Mouse (Mus musculus) left cerebral cortex, postnatal 36 days (tissue): Measurements from ENCODE around the gene Nprl2. TPM values are rescaled to one million over a fixed set of nuclear protein-coding genes. Genes with fewer than 3 reads are reported as not detected.

ENCODE experiments used
- DNase-seq, 2 experiments: peaks; one replicate each; pipeline ENCODE4 v3.0.0; 2021 to 2022; ENCODE audit warnings: low spot score in 2 of 2, mixed read lengths in 1 of 2
- intact Hi-C: fragments of 180-260 bp; cut with DNase I; formaldehyde crosslinking; loops from one replicate; pipeline ENCODE4 v1.15.1; 2025
- total RNA-seq, 2 experiments: library from RNA; stranded (reverse); gene quantifications; 2 replicates each; pipeline ENCODE4 v1.2.3; 2021

The Nprl2 gene
- total RNA-seq, 2 experiments from 2014 or later, result 38.9 to 46.2 TPM

- DNase-seq, result no peak
- intact Hi-C loops, result no loop called here
These were observed 48.2 kb downstream of the Nprl2 start for GRCm38 (mm10) chr9:107590058-107590772.

DNA sequence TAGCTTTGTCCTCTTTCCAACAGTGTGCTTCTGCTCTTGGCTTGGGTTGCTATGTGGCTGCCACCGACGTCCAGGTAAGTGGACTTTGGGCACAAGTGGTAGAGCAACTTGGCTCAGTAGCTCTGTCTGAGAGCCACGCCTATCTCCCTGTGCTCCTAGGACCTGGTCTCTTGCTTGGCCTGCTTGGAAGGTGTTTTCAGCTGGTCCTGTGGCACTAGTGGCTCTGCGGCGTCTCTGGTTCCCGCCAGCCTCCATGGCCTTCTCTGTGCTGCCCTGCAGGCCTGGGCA is 48.7 kb downstream of the Nprl2 start:
- DNase-seq, result no peak
- intact Hi-C loops, result no loop called here

- no peak for DNase-seq
- intact Hi-C loops, result no loop called here
These were observed 51.3 kb downstream of the Nprl2 start for GRCm38 (mm10) chr9:107593101-107593976.

GRCm38 (mm10) chr9:107594281-107595062 is 52.4 kb downstream of the Nprl2 start:
- intact Hi-C loops, result no loop called here
- no peak for DNase-seq

Other genes starting within 250 kb of the Nprl2 start
- 10 to 100 TPM in 1 of 2 experiments, 1 to 10 TPM in 1; 4.8 to 11.0 TPM for gene Cish, start 246.2 kb upstream of the Nprl2 start, total RNA-seq
- gene Hemk1, start 203.9 kb upstream of the Nprl2 start, total RNA-seq, result 10 to 100 TPM; 13.3 to 18.0 TPM
- gene 6430571L13Rik, start 201.6 kb upstream of the Nprl2 start, total RNA-seq, result 1 to 10 TPM; 4.6 to 5.0 TPM
- 10 to 100 TPM; 23.0 to 38.4 TPM for gene Cacna2d2, start 142.6 kb upstream of the Nprl2 start, total RNA-seq
- gene Tmem115, start 8.3 kb upstream of the Nprl2 start, total RNA-seq, result 10 to 100 TPM; 34.7 to 39.6 TPM
- gene Cyb561d2, start within 50 bp of the Nprl2 start, total RNA-seq, result 10 to 100 TPM; 16.9 to 17.0 TPM
- gene Zmynd10, start 5.1 kb downstream of the Nprl2 start, total RNA-seq, result 1 to 10 TPM; 3.4 to 4.3 TPM
- 10 to 100 TPM; 16.7 to 19.0 TPM for gene Rassf1, start 9.3 kb downstream of the Nprl2 start, total RNA-seq
- 100 to 1,000 TPM in 1 of 2 experiments, 10 to 100 TPM in 1; 91.3 to 106 TPM for gene Tusc2, start 21.0 kb downstream of the Nprl2 start, total RNA-seq
- gene Hyal2, start 25.7 kb downstream of the Nprl2 start, total RNA-seq, result 10 to 100 TPM; 11.1 to 12.7 TPM
- gene Hyal1, start 34.7 kb downstream of the Nprl2 start, total RNA-seq, result 1 to 10 TPM; 4.4 to 6.8 TPM
- 10 to 100 TPM; 10.3 to 11.5 TPM for gene Naa80, start 36.7 kb downstream of the Nprl2 start, total RNA-seq
- 1 to 10 TPM in 1 of 2 experiments, under 1 TPM in 1; 0.79 to 1.9 TPM for gene Hyal3, start 38.6 kb downstream of the Nprl2 start, total RNA-seq
- 10 to 100 TPM; 11.1 to 13.8 TPM for gene Ifrd2, start 45.4 kb downstream of the Nprl2 start, total RNA-seq
- gene Sema3b, start 67.0 kb downstream of the Nprl2 start, total RNA-seq, result 1 to 10 TPM; 2.6 to 3.1 TPM
- gene Gnai2, start 93.1 kb downstream of the Nprl2 start, total RNA-seq, result 100 to 1,000 TPM; 215 to 221 TPM
- 10 to 100 TPM; 66.3 to 66.8 TPM for gene Slc38a3, start 127.3 kb downstream of the Nprl2 start, total RNA-seq
- 1 to 10 TPM in 1 of 2 experiments, under 1 TPM in 1; 0.41 to 1.2 TPM for gene Gnat1, start 137.5 kb downstream of the Nprl2 start, total RNA-seq
- gene Sema3f, start 168.2 kb downstream of the Nprl2 start, total RNA-seq, result 10 to 100 TPM; 16.6 to 17.2 TPM
- 100 to 1,000 TPM; 109 to 159 TPM for gene Rbm5, start 228.8 kb downstream of the Nprl2 start, total RNA-seq